Comparison of ENCODE assay signal across 19 mouse cellular contexts in genomic region chr3:95428423-95428822, GRCm38 (mm10). TPM values are rescaled to one million over a fixed set of nuclear protein-coding genes. Genes with fewer than 3 reads are reported as not detected.
"Had no signal": no experiment of that assay in that cellular context is flagged by ENCODE, and none has a peak within 500 bp of the region (broad histone marks: within the 10 kb centered on the region; RNA-seq: fewer than 3 reads in every experiment).

No protein-coding gene starts in this region.

RNA-seq across cellular contexts. Expression of gene 4930558C23Rik, which starts 25.8 kb away (rescaled TPM):
- total RNA-seq: layer of hippocampus, adult 8-10 months; layer of hippocampus, postnatal 10 days; layer of hippocampus, postnatal 36 days; left cerebral cortex, adult 2 months; left cerebral cortex, postnatal 10 days; left cerebral cortex, postnatal 36 days; liver, adult 2 months had no signal
- polyA plus RNA-seq: intestine, postnatal 0 days; kidney, adult 2 months; kidney, embryonic 14.5 days; limb, embryonic 11.5 days; liver, adult 2 months; liver, embryonic 14.5 days; lung, embryonic 15.5 days; midbrain, embryonic 11.5 days; midbrain, embryonic 14.5 days; neural tube, embryonic 11.5 days; neural tube, embryonic 14.5 days; stomach, embryonic 14.5 days; thymus, postnatal 0 days had no signal
